Mouse (Mus musculus): ENCODE measurements around the gene Actl6a. TPM values are rescaled to one million over a fixed set of nuclear protein-coding genes. Genes with fewer than 3 reads are reported as not detected.
"Not testable (repeated sequence)": the region's sequence is repeated elsewhere in the genome, so short reads cannot be mapped to it uniquely, and the experiment has no call there.

Actl6a gene
- total RNA-seq, 2 experiments from 2014 or later: 60.0 to 64.9 TPM

DNA sequence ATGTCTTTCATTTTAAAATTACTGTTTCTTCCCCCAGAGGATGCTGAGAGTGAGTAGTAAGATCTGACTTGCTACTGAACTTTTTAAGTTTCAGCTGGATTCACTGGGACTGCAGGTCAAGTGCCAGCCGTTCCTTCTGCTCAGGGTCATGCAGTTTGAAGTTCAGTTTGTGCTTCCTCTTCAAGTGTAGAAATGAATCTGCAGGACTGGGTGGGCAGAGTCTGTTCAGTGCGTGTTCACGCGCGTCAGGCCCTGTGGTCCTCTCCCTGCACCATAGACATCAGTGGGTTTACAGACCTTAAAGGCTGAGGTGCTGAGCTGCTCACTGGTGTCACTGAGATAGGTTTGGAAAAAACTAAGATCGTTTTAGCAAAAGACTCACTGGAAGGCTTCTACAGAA is 38.9 kb downstream of the Actl6a start:
- no peak for DNase-seq (ENCODE audit: low spot score in 2 of 2)

DNA sequence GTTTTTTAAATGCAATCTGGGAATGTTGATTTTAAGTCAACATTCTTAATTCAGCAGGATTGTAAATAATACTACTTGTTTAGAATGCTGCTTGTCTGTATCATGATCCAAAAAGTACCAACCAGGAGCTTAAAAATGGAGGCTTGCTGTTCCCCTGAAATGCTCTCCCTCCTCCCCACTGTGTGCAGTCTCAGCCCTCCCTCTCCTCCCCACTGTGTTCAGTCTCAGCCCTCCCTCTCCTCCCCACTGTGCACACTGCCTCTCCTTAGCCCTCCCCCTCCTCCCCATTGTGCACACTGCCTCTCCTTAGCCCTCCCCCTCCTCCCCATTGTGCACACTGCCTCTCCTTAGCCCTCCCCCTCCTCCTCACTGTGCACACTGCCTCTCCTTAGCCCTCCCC is 39.3 kb downstream of the Actl6a start:
- DNase-seq (ENCODE audit: low spot score in 2 of 2): not testable (repeated sequence)

DNA sequence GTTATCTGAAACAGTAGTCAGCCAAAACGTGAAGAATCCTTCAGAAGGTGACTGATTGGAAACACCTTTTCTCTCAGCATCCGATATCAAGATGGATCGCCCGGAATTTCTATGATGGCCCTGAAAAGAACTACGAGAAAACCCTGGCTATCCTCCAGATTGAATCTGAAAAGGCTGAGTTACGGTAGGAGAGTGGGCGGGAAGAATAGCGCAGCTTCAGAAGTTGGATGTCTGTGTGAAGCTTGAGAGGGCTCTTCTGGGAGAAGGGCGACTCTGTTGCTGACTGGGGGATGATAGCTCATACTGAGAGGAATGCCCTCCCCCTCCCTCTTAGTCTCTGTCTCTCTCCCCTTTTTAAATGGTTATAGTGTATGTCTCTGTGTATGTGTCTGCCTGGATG is 42.3 kb downstream of the Actl6a start:
- no peak for DNase-seq (ENCODE audit: low spot score in 2 of 2)

DNA sequence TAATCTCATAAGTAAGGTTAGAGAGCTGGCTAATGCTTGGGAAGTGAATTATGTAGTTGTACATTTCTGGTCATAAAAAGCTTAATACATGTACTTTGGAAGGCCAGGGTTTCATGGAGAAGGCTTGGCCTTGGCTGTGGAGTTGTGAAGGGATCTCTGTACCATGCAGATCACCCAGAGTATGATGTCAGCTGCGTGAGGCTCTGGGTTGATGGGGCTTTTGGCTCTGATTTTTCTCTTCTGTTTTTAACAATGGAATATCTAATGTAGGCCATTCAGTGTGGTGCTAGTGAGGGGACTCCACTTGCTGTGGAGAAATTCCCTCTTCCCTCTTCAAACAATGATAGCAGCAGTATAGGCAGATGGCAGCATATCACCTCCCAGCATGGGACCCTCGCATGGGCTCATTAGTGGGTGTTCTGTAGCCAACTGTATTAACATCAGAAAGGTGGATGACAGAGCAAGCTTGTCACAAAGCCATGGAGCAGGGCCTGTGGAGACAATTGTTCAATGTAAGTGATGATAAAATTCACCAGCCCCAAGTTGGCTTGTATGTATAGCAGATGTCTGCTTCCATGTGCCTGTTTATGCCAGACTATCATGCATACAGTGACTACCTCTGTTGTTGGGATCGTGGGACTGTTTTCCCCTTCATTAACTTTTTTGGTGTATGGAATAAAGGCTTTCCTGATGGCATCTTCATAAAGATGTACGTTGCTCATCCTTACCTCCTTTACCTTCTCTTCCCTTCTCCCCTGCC is 43.9 kb downstream of the Actl6a start:
- DNase-seq (ENCODE audit: low spot score in 2 of 2): no peak

DNA sequence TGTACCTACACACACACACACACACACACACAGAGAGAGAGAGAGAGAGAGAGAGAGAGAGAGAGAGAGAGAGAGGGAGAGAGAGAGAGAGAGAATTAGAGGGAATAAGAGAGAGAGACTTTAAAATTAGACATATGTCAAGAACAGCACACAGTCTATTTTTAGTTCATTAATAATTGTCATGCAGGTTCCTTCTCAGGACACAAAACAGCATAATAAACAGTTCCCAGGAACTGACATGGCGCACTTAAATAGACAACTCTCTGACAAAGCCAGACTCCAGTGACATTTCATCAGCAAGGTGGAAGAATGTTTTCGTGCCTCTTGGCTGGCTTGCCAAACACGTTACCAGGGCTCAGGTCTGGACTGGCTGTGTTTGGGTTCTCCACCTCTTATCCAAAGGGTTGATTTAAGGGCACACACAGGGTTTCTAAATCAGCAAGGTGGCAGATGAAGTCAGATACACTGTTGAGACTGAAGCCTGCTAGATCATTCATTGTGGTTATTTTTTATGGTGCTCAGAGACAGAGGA is 48.4 kb downstream of the Actl6a start:
- no peak for DNase-seq (ENCODE audit: low spot score in 2 of 2)

DNA sequence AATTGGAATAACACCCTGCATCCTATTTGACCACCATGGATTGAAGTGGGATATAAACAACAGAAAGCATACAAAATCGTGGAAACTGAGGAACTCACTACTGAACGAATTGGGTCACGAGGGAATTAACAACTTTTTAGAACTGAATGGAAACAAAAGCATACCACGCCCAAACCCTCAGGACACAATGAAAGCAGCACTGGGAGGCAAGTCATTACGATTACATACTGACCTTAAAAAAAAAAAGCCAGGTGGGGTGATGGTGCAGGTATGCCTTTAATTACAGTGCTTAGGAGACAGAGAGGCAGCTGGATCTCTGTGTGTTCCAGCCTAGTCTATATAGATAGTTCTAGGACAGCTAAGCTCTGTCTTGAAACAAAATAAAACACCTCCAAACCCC is 53.1 kb downstream of the Actl6a start:
- DNase-seq (ENCODE audit: low spot score in 2 of 2): no peak

DNA sequence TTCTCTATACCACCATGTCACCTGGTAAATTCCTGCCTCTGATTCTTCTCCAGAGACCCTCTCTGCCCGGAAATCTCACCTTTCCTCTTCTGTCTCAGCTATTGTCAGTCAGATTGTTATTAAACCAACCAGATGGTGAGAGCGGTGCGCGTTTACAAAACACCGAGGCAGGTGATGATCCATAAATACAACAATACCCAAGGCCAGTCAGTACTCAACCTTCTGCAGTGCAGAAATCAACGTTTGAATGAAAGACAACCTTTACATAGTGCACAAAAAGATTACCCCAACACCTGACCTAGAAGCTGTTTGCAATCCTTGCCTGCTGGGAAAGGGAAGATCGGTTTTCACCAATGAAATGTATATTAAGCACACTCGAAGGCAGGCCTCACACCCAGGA is 56.9 kb downstream of the Actl6a start:
- DNase-seq (ENCODE audit: low spot score in 2 of 2): no peak

DNA sequence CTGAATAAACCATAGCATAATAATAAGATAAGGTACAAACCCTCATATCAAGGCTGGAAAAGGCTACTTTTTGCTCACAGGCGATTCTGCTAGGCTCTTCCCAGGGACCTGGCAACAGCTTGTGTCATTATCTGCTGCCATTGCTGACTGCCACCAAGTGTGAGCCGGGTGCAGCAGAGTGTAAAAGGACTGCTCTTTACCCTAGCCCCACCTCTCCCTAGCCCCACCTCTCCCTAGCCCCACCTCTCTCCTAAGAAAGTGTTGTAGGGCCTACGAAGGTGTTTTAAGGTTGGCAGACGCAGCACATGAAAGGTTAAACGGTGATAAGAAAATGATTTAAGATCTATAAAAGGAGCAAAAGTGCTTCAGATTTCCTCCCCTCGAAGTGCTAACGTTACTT is 57.8 kb downstream of the Actl6a start:
- no peak for DNase-seq (ENCODE audit: low spot score in 2 of 2)

DNA sequence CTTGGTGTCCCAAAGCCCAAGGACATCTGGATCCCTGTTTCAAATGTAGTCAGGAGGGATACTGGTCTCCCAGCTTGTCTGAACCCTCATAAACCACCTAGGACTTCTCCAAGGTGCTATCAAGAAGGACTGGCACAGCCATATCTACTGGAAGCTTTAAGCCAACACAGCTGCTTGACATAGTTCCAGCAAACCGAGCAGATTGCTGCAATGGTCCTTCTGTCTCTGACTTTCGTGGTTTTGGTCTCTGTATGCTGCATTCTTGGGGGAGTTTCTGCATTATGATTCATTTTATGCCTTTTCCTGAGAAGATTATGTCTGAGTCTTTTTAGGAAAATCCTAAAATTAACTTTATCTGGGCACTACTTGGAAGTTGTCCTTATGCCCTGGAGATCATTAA is 64.7 kb downstream of the Actl6a start:
- DNase-seq (ENCODE audit: low spot score in 2 of 2): no peak

Other genes with a start within 250 kb of the Actl6a start
- 1 to 10 TPM in 1 of 2 experiments, under 1 TPM in 1; 0.17 to 2.0 TPM for gene Kcnmb3, start 214.1 kb upstream of the Actl6a start, total RNA-seq (2021)
- 10 to 100 TPM; 41.8 TPM for gene Zfp639, start 196.0 kb upstream of the Actl6a start, total RNA-seq (2021)
- 10 to 100 TPM; 61.0 to 62.5 TPM for gene Mfn1, start 176.8 kb upstream of the Actl6a start, total RNA-seq (2021)
- 10 to 100 TPM; 53.5 to 60.0 TPM for gene Gnb4, start 89.7 kb upstream of the Actl6a start, total RNA-seq (2021)
- 100 to 1,000 TPM; 261 to 291 TPM for gene Ndufb5, start 30.7 kb downstream of the Actl6a start, total RNA-seq (2021)
- gene Mrpl47, start 31.3 kb downstream of the Actl6a start, total RNA-seq (2021): 10 to 100 TPM; 35.5 to 37.9 TPM
- gene Usp13, start 111.2 kb downstream of the Actl6a start, total RNA-seq (2021): 1 to 10 TPM; 7.0 to 8.0 TPM